Mouse (Mus musculus): ENCODE measurements around the gene Sco2.

DNA sequence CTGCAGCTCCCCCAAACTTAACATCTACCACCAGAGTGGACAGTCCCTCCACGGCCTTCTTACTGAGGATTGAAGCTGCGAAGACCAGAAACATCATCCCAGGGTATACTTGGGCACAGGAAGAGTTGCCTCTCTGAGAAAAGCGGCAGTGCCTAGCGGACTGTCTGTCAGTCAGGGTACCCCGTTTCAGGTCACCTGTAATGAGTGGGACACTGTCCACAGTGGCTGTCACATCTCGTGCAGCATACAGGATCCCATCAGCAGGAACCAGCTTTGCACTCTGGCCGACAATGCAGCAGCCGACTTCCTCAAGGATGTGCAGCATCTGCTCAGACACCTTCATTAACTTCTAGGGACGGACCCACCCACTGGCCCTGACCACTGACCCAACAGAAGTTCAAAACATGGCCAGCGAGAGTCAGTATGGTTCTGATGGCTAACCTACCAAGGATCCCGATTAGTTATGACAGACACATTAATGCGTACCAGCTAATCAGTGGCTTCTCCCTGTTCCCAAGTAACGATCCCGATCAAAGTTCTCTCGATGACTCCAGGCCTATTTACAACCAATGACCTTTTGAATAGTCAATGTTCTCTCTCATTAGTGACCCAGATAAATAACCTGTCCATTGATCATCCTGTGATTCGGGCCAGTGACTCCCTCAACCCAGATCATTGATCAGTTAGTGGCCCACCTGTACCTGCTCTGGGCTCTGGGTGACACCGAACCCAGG is 1.3 kb upstream of the Sco2 start:
- no peak for TF ChIP-seq POLR2A (IDR thresholded peaks at IDR 0.05; ENCODE audit: control insufficient read depth, extremely low read depth, insufficient read depth, low read length, poor library complexity)
- no peak for TF ChIP-seq CTCF (IDR thresholded peaks at IDR 0.05; ENCODE audit: borderline replicate concordance, control insufficient read depth, extremely low read depth, insufficient read depth, low read length, poor library complexity)

All from thymus, adult 2 months (tissue).